Mouse (Mus musculus): ENCODE measurements at regions not wholly inside any gene's neighbourhood (a gene's known extent, or its start where the extent isn't known, plus 50 kb on each side); places are given as distances from the start of the nearest gene placed in this dataset.

- no peak for TF ChIP-seq CTCF (IDR thresholded peaks at IDR 0.05; ENCODE audit: low read depth)
- no peak overlapping the region for H3K4me2 ChIP-seq (replicated peaks; ENCODE audit: low read depth)
- H3K36me3 ChIP-seq (ENCODE audit: control insufficient read depth, insufficient read depth) = no peaks in the 10 kb centered on the region; the same call in 1 of the 2 replicates
- H3K4me1 ChIP-seq (replicated peaks; ENCODE audit: control insufficient read depth, insufficient read depth, low read length) = no peaks in the 10 kb centered on the region
- WGBS = 73% methylated on average over 3 of the region's 3 CpGs
- no peak overlapping the region for H3K4me3 ChIP-seq (ENCODE audit: low read depth, low read length)
- no peak for ATAC-seq
- peaks cover 20% of the 10 kb centered on the region for H3K27me3 ChIP-seq (replicated peaks; ENCODE audit: control insufficient read depth, insufficient read depth, low read length)
- H3K9ac ChIP-seq (ENCODE audit: low read depth, low read length) = no peak overlapping the region
- H3K27ac ChIP-seq (ENCODE audit: low read depth, low read length) = no peak overlapping the region
- H3K9me3 ChIP-seq (ENCODE audit: control insufficient read depth) = no peaks in the 10 kb centered on the region
Measured at GRCm38 (mm10) chr15:85676156-85676555, 58.6 kb upstream of the Ppara start.

GRCm38 (mm10) chr15:85676871-85677270 lies 57.9 kb upstream of the Ppara start:
- no peak overlapping the region for H3K27ac ChIP-seq (ENCODE audit: low read depth, low read length)
- H3K9me3 ChIP-seq (ENCODE audit: control insufficient read depth) = no peaks in the 10 kb centered on the region
- H3K36me3 ChIP-seq (ENCODE audit: control insufficient read depth, insufficient read depth) = no peaks in the 10 kb centered on the region; the same call in 1 of the 2 replicates
- no peaks in the 10 kb centered on the region for H3K4me1 ChIP-seq (replicated peaks; ENCODE audit: control insufficient read depth, insufficient read depth, low read length)
- no peak for TF ChIP-seq CTCF (IDR thresholded peaks at IDR 0.05; ENCODE audit: low read depth)
- H3K4me3 ChIP-seq (ENCODE audit: low read depth, low read length) = no peak overlapping the region
- H3K9ac ChIP-seq (ENCODE audit: low read depth, low read length) = no peak overlapping the region
- no peak for ATAC-seq
- H3K27me3 ChIP-seq (replicated peaks; ENCODE audit: control insufficient read depth, insufficient read depth, low read length) = peaks cover 13% of the 10 kb centered on the region
- WGBS = 62% methylated on average over 10 of the region's 10 CpGs
- H3K4me2 ChIP-seq (replicated peaks; ENCODE audit: low read depth) = no peak overlapping the region

GRCm38 (mm10) chr15:85677381-85677780 lies 57.4 kb upstream of the Ppara start:
- TF ChIP-seq CTCF (IDR thresholded peaks at IDR 0.05; ENCODE audit: low read depth) = no peak
- WGBS = 84% methylated on average over 6 of the region's 6 CpGs
- no peaks in the 10 kb centered on the region; the same call in 1 of the 2 replicates for H3K36me3 ChIP-seq (ENCODE audit: control insufficient read depth, insufficient read depth)

GRCm38 (mm10) chr15:85677855-85678254 lies 56.9 kb upstream of the Ppara start:
- no peak overlapping the region for H3K9ac ChIP-seq (ENCODE audit: low read depth, low read length)
- no peak for TF ChIP-seq CTCF (IDR thresholded peaks at IDR 0.05; ENCODE audit: low read depth)
- no peaks in the 10 kb centered on the region; the same call in 1 of the 2 replicates for H3K36me3 ChIP-seq (ENCODE audit: control insufficient read depth, insufficient read depth)
- no peaks in the 10 kb centered on the region for H3K9me3 ChIP-seq (ENCODE audit: control insufficient read depth)
- H3K4me1 ChIP-seq (replicated peaks; ENCODE audit: control insufficient read depth, insufficient read depth, low read length) = 0 out of 2 replicates have a peak, but pooled peaks cover under 1% of the 10 kb centered on the region
- 77% methylated on average over 10 of the region's 10 CpGs for WGBS
- H3K27me3 ChIP-seq (replicated peaks; ENCODE audit: control insufficient read depth, insufficient read depth, low read length) = peaks cover 11% of the 10 kb centered on the region; the same call in 1 of the 2 replicates
- no peak overlapping the region for H3K4me3 ChIP-seq (ENCODE audit: low read depth, low read length)
- H3K4me2 ChIP-seq (replicated peaks; ENCODE audit: low read depth) = no peak overlapping the region
- no peak for ATAC-seq
- 0 out of 2 replicates have a peak overlapping the region, but pooled peaks have one; percentile 7 for H3K27ac ChIP-seq (ENCODE audit: low read depth, low read length)

More at GRCm38 (mm10) chr15:85677381-85677780, 57.4 kb upstream of the Ppara start:
- Histone ChIP-seq H3K9me3 (ENCODE audit: control insufficient read depth) (no peaks in the 10 kb centered on the region), H3K9ac (ENCODE audit: low read depth, low read length) (no peak overlapping the region), H3K4me1 (replicated peaks; ENCODE audit: control insufficient read depth, insufficient read depth, low read length) (no peaks in the 10 kb centered on the region), H3K27me3 (replicated peaks; ENCODE audit: control insufficient read depth, insufficient read depth, low read length) (peaks cover 11% of the 10 kb centered on the region; the same call in 1 of the 2 replicates), H3K27ac (ENCODE audit: low read depth, low read length) (no peak overlapping the region; the same call in 1 of the 2 replicates), H3K4me3 (ENCODE audit: low read depth, low read length) (no peak overlapping the region), H3K4me2 (replicated peaks; ENCODE audit: low read depth) (no peak overlapping the region)
- no peak for ATAC-seq

GRCm38 (mm10) chr15:85678351-85678895 lies 56.4 kb upstream of the Ppara start:
- ATAC-seq = no peak
- H3K9me3 ChIP-seq (ENCODE audit: control insufficient read depth) = no peaks in the 10 kb centered on the region
- H3K4me2 ChIP-seq (replicated peaks; ENCODE audit: low read depth) = no peak overlapping the region
- no peak overlapping the region for H3K4me3 ChIP-seq (ENCODE audit: low read depth, low read length)
- 0 out of 2 replicates have a peak, but pooled peaks cover 4% of the 10 kb centered on the region for H3K4me1 ChIP-seq (replicated peaks; ENCODE audit: control insufficient read depth, insufficient read depth, low read length)
- H3K27me3 ChIP-seq (replicated peaks; ENCODE audit: control insufficient read depth, insufficient read depth, low read length) = peaks cover 11% of the 10 kb centered on the region; the same call in 1 of the 2 replicates
- no peak for TF ChIP-seq CTCF (IDR thresholded peaks at IDR 0.05; ENCODE audit: low read depth)
- 0 out of 2 replicates have a peak overlapping the region, but pooled peaks have one; percentile 7 for H3K27ac ChIP-seq (ENCODE audit: low read depth, low read length)
- 88% methylated on average over 15 of the region's 15 CpGs for WGBS
- peaks cover 4% of the 10 kb centered on the region; the same call in 1 of the 2 replicates for H3K36me3 ChIP-seq (ENCODE audit: control insufficient read depth, insufficient read depth)
- H3K9ac ChIP-seq (ENCODE audit: low read depth, low read length) = no peak overlapping the region

GRCm38 (mm10) chr15:85678981-85679708 lies 55.6 kb upstream of the Ppara start:
- Histone ChIP-seq H3K27me3 (replicated peaks; ENCODE audit: control insufficient read depth, insufficient read depth, low read length) (peaks cover 9% of the 10 kb centered on the region; the same call in 1 of the 2 replicates), H3K36me3 (ENCODE audit: control insufficient read depth, insufficient read depth) (peaks cover 9% of the 10 kb centered on the region; the same call in 1 of the 2 replicates), H3K4me3 (ENCODE audit: low read depth, low read length) (no peak overlapping the region), H3K27ac (ENCODE audit: low read depth, low read length) (no peak overlapping the region), H3K4me2 (replicated peaks; ENCODE audit: low read depth) (0 out of 2 replicates have a peak overlapping the region, but pooled peaks have one; percentile 13), H3K4me1 (replicated peaks; ENCODE audit: control insufficient read depth, insufficient read depth, low read length) (0 out of 2 replicates have a peak, but pooled peaks cover 4% of the 10 kb centered on the region), H3K9ac (ENCODE audit: low read depth, low read length) (no peak overlapping the region), H3K9me3 (ENCODE audit: control insufficient read depth) (no peaks in the 10 kb centered on the region)
- TF ChIP-seq CTCF (IDR thresholded peaks at IDR 0.05; ENCODE audit: low read depth) = no peak
- 76% methylated on average over 24 of the region's 24 CpGs for WGBS
- no peak for ATAC-seq
